Mouse (Mus musculus): ENCODE data around the gene Ncam1.

DNA sequence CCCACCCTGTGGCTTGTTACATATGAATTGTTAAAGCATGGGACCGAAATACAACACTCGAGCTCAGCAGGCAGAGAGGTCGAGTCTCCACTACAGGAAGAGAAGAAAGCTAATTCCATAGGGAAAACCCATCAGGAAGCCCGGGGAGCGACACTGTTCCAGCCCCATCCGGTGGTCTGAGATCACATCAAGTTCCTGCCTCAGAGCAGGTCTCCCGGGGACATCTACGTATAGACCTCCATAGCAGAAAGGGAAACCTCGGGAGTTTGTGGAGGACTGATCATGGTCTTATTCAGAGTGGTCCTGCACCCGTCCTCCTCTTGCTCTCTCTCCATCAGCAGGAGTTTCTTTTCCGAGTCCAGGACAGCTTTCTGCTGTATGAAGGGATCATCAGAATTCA, 326.6 kb downstream of the Ncam1 start:
- TF ChIP-seq POLR2A (IDR thresholded peaks at IDR 0.05; ENCODE audit: low read depth, low read length) = no peak
- no peak for TF ChIP-seq CTCF (conservative IDR thresholded peaks at IDR 0.05; ENCODE audit: insufficient read depth, insufficient read length, low read depth, low read length)
